Mouse (Mus musculus) CH12.LX (cell line): Measurements from ENCODE around the gene Wrnip1. TPM values are rescaled to one million over a fixed set of nuclear protein-coding genes. Genes with fewer than 3 reads are reported as not detected.

ENCODE experiments used
- DNase-seq: peaks from one replicate; pipeline ENCODE4 v3.0.0-alpha.2; 2013; ENCODE audit errors: extremely low read depth
- H3K27ac ChIP-seq: 2 replicates; pipeline ENCODE4 v1.5.1; 2012; ENCODE audit warnings: low read depth, mild to moderate bottlenecking, control low read depth, moderate library complexity; ENCODE audit not compliant: insufficient read depth
- H3K27me3 ChIP-seq: replicated peaks from 2 replicates; pipeline ENCODE3; 2012; ENCODE audit warnings: inconsistent platforms
- H3K36me3 ChIP-seq, 2 experiments: replicated peaks in 1 of 2; 2 replicates each; pipeline versions ENCODE3 to v1.6.1; 2012; ENCODE audit warnings: inconsistent platforms in 1 of 2, low read length in 1 of 2, mild to moderate bottlenecking in 1 of 2, mixed read lengths in 1 of 2, moderate library complexity in 1 of 2; ENCODE audit not compliant: control insufficient read depth in 1 of 2, insufficient read depth in 1 of 2
- H3K4me1 ChIP-seq, 2 experiments: 2 replicates each; pipeline ENCODE4 v1.6.1; 2012; ENCODE audit warnings: inconsistent platforms in 1 of 2, moderate library complexity in 1 of 2; ENCODE audit not compliant: insufficient read depth in 2 of 2, control insufficient read depth in 1 of 2
- H3K4me2 ChIP-seq: 2 replicates; pipeline ENCODE4 v1.6.1; 2012; ENCODE audit warnings: low read depth, mild to moderate bottlenecking, control low read depth; ENCODE audit not compliant: poor library complexity, insufficient read depth, severe bottlenecking
- H3K4me3 ChIP-seq, 3 experiments: fragments of 150-350 bp in 1 of 3; sonication (generic) in 1 of 3; replicated peaks in 1 of 3; 2 replicates each; pipeline versions ENCODE3 to v1.5.1; 2011 to 2012; ENCODE audit warnings: low read depth in 2 of 3, low read length in 2 of 3, mild to moderate bottlenecking in 2 of 3, moderate library complexity in 2 of 3, control low read depth in 1 of 3, improper control_type of control experiment in 1 of 3, inconsistent platforms in 1 of 3, mixed read lengths in 1 of 3; ENCODE audit not compliant: poor library complexity in 1 of 3
- H3K79me2 ChIP-seq: replicated peaks from 2 replicates; pipeline ENCODE4 v1.6.1; 2012; ENCODE audit warnings: mild to moderate bottlenecking, moderate library complexity; ENCODE audit not compliant: control insufficient read depth, poor library complexity, insufficient read depth, severe bottlenecking; ENCODE audit errors: extremely low read depth
- H3K9ac ChIP-seq: 2 replicates; pipeline ENCODE4 v1.6.1; 2012; ENCODE audit warnings: low read depth, mild to moderate bottlenecking, control low read depth, moderate library complexity; ENCODE audit not compliant: insufficient read depth
- H3K9me3 ChIP-seq: replicated peaks from 2 replicates; pipeline ENCODE3; 2012; ENCODE audit warnings: low read length, inconsistent platforms, mixed read lengths
- BHLHE40 ChIP-seq: IDR thresholded peaks from 2 replicates; pipeline ENCODE4 v1.6.1; 2011; ENCODE audit warnings: mild to moderate bottlenecking, low read depth, low read length, improper control_type of control experiment
- ELF1 ChIP-seq: IDR thresholded peaks from 2 replicates; pipeline ENCODE4 v1.6.1; 2014; ENCODE audit warnings: low read depth, mild to moderate bottlenecking, inconsistent platforms, low read length, improper control_type of control experiment
- IRF4 ChIP-seq: IDR thresholded peaks from 2 replicates; pipeline ENCODE4 v1.6.1; 2014; ENCODE audit warnings: low read depth, mild to moderate bottlenecking, inconsistent platforms, low read length, improper control_type of control experiment
- JUN ChIP-seq: IDR thresholded peaks from 2 replicates; pipeline ENCODE4 v1.6.1; 2011; ENCODE audit warnings: low read depth, mild to moderate bottlenecking, low read length, improper control_type of control experiment, moderate library complexity; ENCODE audit not compliant: insufficient read depth
- JUND ChIP-seq: conservative IDR thresholded peaks from 2 replicates; pipeline ENCODE4 v1.6.1; 2011; ENCODE audit warnings: low read depth, low read length, improper control_type of control experiment
- MAFK ChIP-seq: IDR thresholded peaks from 2 replicates; pipeline ENCODE4 v1.6.1; 2011; ENCODE audit warnings: low read length, improper control_type of control experiment; ENCODE audit not compliant: insufficient replicate concordance
- MAX ChIP-seq: IDR thresholded peaks from 2 replicates; pipeline ENCODE4 v1.6.1; 2011; ENCODE audit warnings: low read length, improper control_type of control experiment
- MEF2A ChIP-seq: IDR thresholded peaks from 2 replicates; pipeline ENCODE4 v1.6.1; 2014; ENCODE audit warnings: low read depth, mild to moderate bottlenecking, inconsistent platforms, low read length, improper control_type of control experiment, borderline replicate concordance
- MYC ChIP-seq: IDR thresholded peaks from 2 replicates; pipeline ENCODE4 v1.6.1; 2011; ENCODE audit warnings: low read depth, mild to moderate bottlenecking, improper control_type of control experiment, low read length
- NRF1 ChIP-seq: IDR thresholded peaks from 2 replicates; pipeline ENCODE4 v1.6.1; 2014; ENCODE audit warnings: low read depth, mild to moderate bottlenecking, inconsistent platforms, low read length, improper control_type of control experiment, moderate library complexity
- RCOR1 ChIP-seq: conservative IDR thresholded peaks from 2 replicates; pipeline ENCODE4 v1.6.1; 2012; ENCODE audit warnings: low read depth, mild to moderate bottlenecking, inconsistent platforms, low read length, improper control_type of control experiment
- SIN3A ChIP-seq: IDR thresholded peaks from 2 replicates; pipeline ENCODE4 v1.6.1; 2012; ENCODE audit warnings: low read length, improper control_type of control experiment, inconsistent platforms
- SMC3 ChIP-seq: IDR thresholded peaks from 2 replicates; pipeline ENCODE4 v1.6.1; 2011; ENCODE audit warnings: low read depth, low read length, improper control_type of control experiment
- TBP ChIP-seq: conservative IDR thresholded peaks from 2 replicates; pipeline ENCODE4 v1.6.1; 2011; ENCODE audit warnings: low read depth, low read length, improper control_type of control experiment
- TCF12 ChIP-seq: IDR thresholded peaks from 2 replicates; pipeline ENCODE4 v1.6.1; 2014; ENCODE audit warnings: low read depth, mild to moderate bottlenecking, inconsistent platforms, low read length, improper control_type of control experiment
- UBTF ChIP-seq: IDR thresholded peaks from 2 replicates; pipeline ENCODE4 v1.6.1; 2012; ENCODE audit warnings: low read depth, mild to moderate bottlenecking, inconsistent platforms, low read length, improper control_type of control experiment, moderate library complexity
- USF1 ChIP-seq: IDR thresholded peaks from 2 replicates; pipeline ENCODE4 v1.6.1; 2014; ENCODE audit warnings: low read depth, mild to moderate bottlenecking, inconsistent platforms, low read length, improper control_type of control experiment
- ZC3H11A ChIP-seq: IDR thresholded peaks from 2 replicates; pipeline ENCODE4 v1.6.1; 2012; ENCODE audit warnings: low read depth, mild to moderate bottlenecking, inconsistent platforms, low read length, improper control_type of control experiment
- ZMIZ1 ChIP-seq: IDR thresholded peaks from 2 replicates; pipeline ENCODE4 v1.6.1; 2012; ENCODE audit warnings: low read depth, mild to moderate bottlenecking, inconsistent platforms, low read length, improper control_type of control experiment
- ZNF384 ChIP-seq: IDR thresholded peaks from 2 replicates; pipeline ENCODE4 v1.6.1; 2012; ENCODE audit warnings: low read depth, low read length, improper control_type of control experiment, inconsistent platforms
- dilution Hi-C: fragments of 300-500 bp; cut with MboI; formaldehyde crosslinking; loops from 2 replicates; pipeline ENCODE4 v1.14.3; 2020; ENCODE audit warnings: low sequenced_read_pairs; ENCODE audit not compliant: extremely low pct_unique_long_range_greater_than_20kb, extremely low pct_ligation_motif_present
- in situ Hi-C: fragments of 300-500 bp; cut with MboI; formaldehyde crosslinking; loops from 3 replicates; pipeline ENCODE4 v1.14.3; 2019; ENCODE audit warnings: low sequenced_read_pairs, low pct_ligation_motif_present, low pct_unique_long_range_greater_than_20kb, mixed read lengths
- polyA plus RNA-seq: library from polyadenylated mRNA; unstranded; fragments of >175 nt; gene quantifications from 2 replicates; pipeline ENCODE4 v1.2.1, GENCODE M21; 2012; ENCODE audit warnings: low read depth; ENCODE audit not compliant: insufficient read length
- total RNA-seq, 2 experiments: library from RNA; depleted of rRNA; stranded (reverse); fragments of 300-350 nt in 1 of 2; fragments of >200 nt in 1 of 2; gene quantifications; 2 replicates each; pipeline ENCODE4 v1.2.3; 2012 to 2014

Gene Wrnip1
- total and polyA plus RNA-seq, 3 experiments: 47.4 to 61.4 (median 60.5) TPM

DNA sequence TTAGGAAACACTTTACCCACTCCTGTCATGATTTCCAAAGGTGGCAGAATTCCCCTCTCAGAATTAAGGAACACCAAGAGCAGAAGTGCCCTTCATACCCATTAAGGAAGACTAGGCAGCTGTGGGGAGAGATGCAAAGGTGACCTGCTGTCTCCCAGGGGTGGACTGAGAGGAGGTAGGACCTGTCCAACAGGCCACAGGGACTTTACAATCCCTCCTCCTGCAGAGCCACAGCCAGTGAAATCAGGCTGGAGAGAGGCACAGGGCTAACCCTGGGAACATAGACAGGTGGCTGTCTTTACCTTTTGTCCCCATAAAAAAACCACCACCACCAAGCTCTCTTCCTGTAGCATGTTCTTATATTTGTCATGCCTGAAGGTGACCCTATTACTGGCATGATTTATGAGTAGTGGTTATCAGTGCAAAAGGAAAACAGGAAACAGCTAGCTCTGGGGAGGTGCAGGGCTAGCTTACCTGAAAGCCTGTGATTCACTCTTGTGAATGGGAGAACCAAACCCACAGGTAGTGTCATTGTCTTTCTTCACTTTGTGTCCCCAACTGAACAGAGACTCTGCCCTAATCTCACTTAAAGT is 47.8 kb downstream of the Wrnip1 start:
- no peak overlapping the region for H3K27ac ChIP-seq
- H3K4me2 ChIP-seq: no peak overlapping the region
- in situ Hi-C loops: loop anchor here (10.0 to 25.0 kb wide), 2 partner anchors 55 to 1063 kb away; partner anchors contain the start of gene Serpinb6c

DNA sequence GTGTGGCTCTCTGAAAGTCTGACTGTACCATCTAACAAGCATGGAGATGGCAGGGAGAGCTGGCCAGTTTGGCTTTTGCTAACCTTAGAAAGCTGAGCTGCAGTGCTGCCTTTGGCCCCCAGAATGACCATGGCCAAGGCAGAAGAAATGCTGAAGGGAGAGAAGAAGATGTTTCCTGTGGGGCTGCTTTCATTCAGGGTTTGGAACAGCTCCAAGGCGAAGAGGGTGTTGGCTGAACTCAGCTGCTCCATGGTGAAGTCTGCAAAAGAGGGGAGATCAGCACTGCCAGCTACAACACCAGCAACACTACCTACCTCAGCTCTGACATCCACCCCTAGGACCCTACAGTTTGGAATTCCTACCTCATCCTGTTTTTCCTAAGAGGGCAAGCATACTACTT is 48.3 kb downstream of the Wrnip1 start:
- H3K4me1 ChIP-seq: peaks cover 5 to 42% of the 10 kb centered on the region in 2 experiments; a peak in 3 of 4 replicates
- TF ChIP-seq BHLHE40 (no peak), JUN (no peak), RCOR1 (no peak), ZNF384 (no peak), SMC3 (no peak), SIN3A (no peak), MAFK (no peak), ELF1 (no peak), JUND (no peak), ZMIZ1 (no peak), ZC3H11A (no peak), USF1 (no peak), MYC (no peak), IRF4 (no peak), MAX (no peak), TCF12 (no peak)
- dilution Hi-C loops: no loop called here
- H3K27ac ChIP-seq: no peak overlapping the region
- H3K4me3 ChIP-seq: no peak overlapping the region
- no peak overlapping the region for H3K4me2 ChIP-seq
- no peak overlapping the region for H3K9ac ChIP-seq
- in situ Hi-C loops: loop anchor here (10.0 to 25.0 kb wide), 2 partner anchors 55 to 1062 kb away; partner anchors contain the start of gene Serpinb6c
- H3K36me3 ChIP-seq: peaks cover 0 to 4% of the 10 kb centered on the region in 2 experiments
- H3K27me3 ChIP-seq: peaks cover 4% of the 10 kb centered on the region
- no peaks in the 10 kb centered on the region for H3K9me3 ChIP-seq
- no peaks in the 10 kb centered on the region for H3K79me2 ChIP-seq
- DNase-seq: no peak

More for the DNA sequence above, 47.8 kb downstream of the Wrnip1 start:
- Histone ChIP-seq H3K4me1 (peaks cover 5 to 42% of the 10 kb centered on the region in 2 experiments; a peak in 3 of 4 replicates), H3K27me3 (peaks cover under 1% of the 10 kb centered on the region), H3K79me2 (no peaks in the 10 kb centered on the region), H3K4me3 (no peak overlapping the region), H3K36me3 (peaks cover 0 to 4% of the 10 kb centered on the region in 2 experiments), H3K9me3 (no peaks in the 10 kb centered on the region), H3K9ac (no peak overlapping the region)
- DNase-seq: no peak
- dilution Hi-C loops: no loop called here
- TF ChIP-seq MEF2A (no peak), ELF1 (no peak), UBTF (no peak), BHLHE40 (no peak), TBP (no peak), NRF1 (no peak)
